Mouse (Mus musculus): ENCODE measurements at regions not wholly inside any gene's neighbourhood (a gene's known extent, or its start where the extent isn't known, plus 50 kb on each side); places are given as distances from the start of the nearest gene placed in this dataset.

DNA sequence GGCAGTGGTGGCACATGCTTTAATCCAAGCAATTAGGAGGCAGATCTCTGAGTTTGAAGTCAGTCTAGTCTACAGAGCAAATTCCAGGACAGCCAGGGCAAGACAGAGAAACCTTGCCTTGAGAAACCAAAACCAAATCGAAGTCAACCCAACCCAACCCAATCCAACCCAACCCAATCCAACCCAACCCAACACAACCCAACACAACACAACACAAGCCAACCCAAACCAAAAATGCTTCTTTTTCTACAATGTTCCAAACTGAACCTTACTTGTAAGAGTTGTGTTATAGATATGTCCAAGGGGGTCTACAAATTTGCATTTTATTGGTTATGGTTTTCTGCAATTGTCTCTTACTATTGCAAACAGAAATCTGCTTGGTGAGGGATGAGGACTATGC, 52.8 kb upstream of the Chodl start:
- Histone ChIP-seq H3K9ac (no peak overlapping the region), H3K36me3 (replicated peaks) (no peaks in the 10 kb centered on the region), H3K4me2 (no peak overlapping the region), H3K27me3 (no peaks in the 10 kb centered on the region), H3K9me3 (replicated peaks) (no peaks in the 10 kb centered on the region), H3K4me1 (replicated peaks) (no peaks in the 10 kb centered on the region), H3K27ac (replicated peaks) (no peak overlapping the region), H3K4me3 (replicated peaks) (no peak overlapping the region)
- WGBS (ENCODE audit: insufficient replicate concordance): 32% methylated on average over 1 of the region's 1 CpGs
- ATAC-seq (ENCODE audit: insufficient read depth): no peak

DNA sequence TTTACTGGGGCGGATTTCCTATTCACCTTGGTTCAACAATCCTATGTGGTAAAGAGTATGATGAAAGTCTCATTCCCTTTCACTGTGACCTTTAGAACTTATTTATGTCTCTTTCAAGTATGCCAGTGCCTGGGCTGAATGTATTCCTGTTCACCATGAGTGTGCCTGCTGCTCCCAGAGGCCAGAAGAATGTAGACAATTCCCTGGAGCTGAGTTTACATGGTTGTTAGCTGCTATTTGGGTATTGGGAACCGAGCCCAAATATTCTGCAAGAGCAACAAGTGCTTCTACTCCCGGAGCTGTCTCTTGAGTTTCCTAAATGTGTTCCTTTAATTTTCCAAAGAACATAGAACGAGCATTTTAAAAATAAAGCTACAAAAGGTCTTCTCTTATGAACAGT, 71.7 kb upstream of the Chodl start:
- Histone ChIP-seq H3K9me3 (replicated peaks) (no peaks in the 10 kb centered on the region), H3K4me3 (replicated peaks) (no peak overlapping the region), H3K36me3 (replicated peaks) (no peaks in the 10 kb centered on the region), H3K9ac (no peak overlapping the region), H3K4me2 (no peak overlapping the region), H3K27me3 (no peaks in the 10 kb centered on the region), H3K27ac (replicated peaks) (no peak overlapping the region), H3K4me1 (replicated peaks) (no peaks in the 10 kb centered on the region)
- 56% methylated on average over 4 of the region's 4 CpGs for WGBS (ENCODE audit: insufficient replicate concordance)
- ATAC-seq (ENCODE audit: insufficient read depth): no peak

GRCm38 (mm10) chr16:78830957-78831356, 99.8 kb upstream of the Chodl start:
- 53% methylated on average over 7 of the region's 7 CpGs for WGBS (ENCODE audit: insufficient replicate concordance)
- Histone ChIP-seq H3K9ac (no peak overlapping the region), H3K4me1 (replicated peaks) (no peaks in the 10 kb centered on the region), H3K9me3 (replicated peaks) (no peaks in the 10 kb centered on the region), H3K27ac (replicated peaks) (no peak overlapping the region), H3K27me3 (no peaks in the 10 kb centered on the region), H3K4me3 (replicated peaks) (no peak overlapping the region), H3K36me3 (replicated peaks) (no peaks in the 10 kb centered on the region), H3K4me2 (no peak overlapping the region)
- ATAC-seq (ENCODE audit: insufficient read depth): no peak

DNA sequence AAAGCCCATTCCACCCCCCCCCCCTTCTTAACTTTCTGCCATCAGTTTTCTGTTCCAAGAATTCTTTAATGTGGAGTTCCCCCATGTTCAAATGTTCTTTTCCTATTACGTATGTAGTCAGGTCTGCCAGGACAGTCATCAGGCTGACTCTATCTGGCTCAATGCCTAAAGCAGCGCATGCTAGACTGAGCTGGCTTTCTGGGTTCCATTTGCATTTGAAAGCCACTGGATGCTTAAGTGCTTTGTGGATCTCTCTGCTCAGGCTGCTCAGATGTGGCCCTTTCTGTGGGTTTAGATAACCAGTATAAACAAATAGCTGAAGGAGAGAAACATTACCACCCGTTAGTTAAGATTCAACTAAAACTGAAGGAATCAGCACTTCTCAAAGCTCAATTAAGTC, 103.0 kb upstream of the Chodl start:
- Histone ChIP-seq H3K36me3 (replicated peaks) (no peaks in the 10 kb centered on the region), H3K27ac (replicated peaks) (no peak overlapping the region), H3K27me3 (no peaks in the 10 kb centered on the region), H3K4me1 (replicated peaks) (no peaks in the 10 kb centered on the region), H3K9ac (no peak overlapping the region), H3K4me2 (no peak overlapping the region), H3K9me3 (replicated peaks) (no peaks in the 10 kb centered on the region), H3K4me3 (replicated peaks) (no peak overlapping the region)
- WGBS (ENCODE audit: insufficient replicate concordance): 47% methylated on average over 3 of the region's 3 CpGs
- ATAC-seq (ENCODE audit: insufficient read depth): no peak

- no peaks in the 10 kb centered on the region for H3K9me3 ChIP-seq (replicated peaks)
- no peaks in the 10 kb centered on the region for H3K36me3 ChIP-seq (replicated peaks)
- H3K27me3 ChIP-seq: no peaks in the 10 kb centered on the region
- WGBS (ENCODE audit: insufficient replicate concordance): 55% methylated on average over 2 of the region's 2 CpGs
- H3K9ac ChIP-seq: no peak overlapping the region
- no peak for ATAC-seq (ENCODE audit: insufficient read depth)
- no peak overlapping the region for H3K27ac ChIP-seq (replicated peaks)
- H3K4me2 ChIP-seq: no peak overlapping the region
- no peak overlapping the region for H3K4me3 ChIP-seq (replicated peaks)
- no peaks in the 10 kb centered on the region for H3K4me1 ChIP-seq (replicated peaks)
These were observed 140.7 kb upstream of the Chodl start for GRCm38 (mm10) chr16:78790064-78790463.

- ATAC-seq (ENCODE audit: insufficient read depth): no peak
- Histone ChIP-seq H3K9ac (no peak overlapping the region), H3K4me2 (no peak overlapping the region), H3K4me1 (replicated peaks) (no peaks in the 10 kb centered on the region), H3K9me3 (replicated peaks) (no peaks in the 10 kb centered on the region), H3K27me3 (no peaks in the 10 kb centered on the region), H3K36me3 (replicated peaks) (no peaks in the 10 kb centered on the region), H3K27ac (replicated peaks) (no peak overlapping the region), H3K4me3 (replicated peaks) (no peak overlapping the region)
These were observed 171.5 kb upstream of the Chodl start for GRCm38 (mm10) chr16:78759226-78759625.

DNA sequence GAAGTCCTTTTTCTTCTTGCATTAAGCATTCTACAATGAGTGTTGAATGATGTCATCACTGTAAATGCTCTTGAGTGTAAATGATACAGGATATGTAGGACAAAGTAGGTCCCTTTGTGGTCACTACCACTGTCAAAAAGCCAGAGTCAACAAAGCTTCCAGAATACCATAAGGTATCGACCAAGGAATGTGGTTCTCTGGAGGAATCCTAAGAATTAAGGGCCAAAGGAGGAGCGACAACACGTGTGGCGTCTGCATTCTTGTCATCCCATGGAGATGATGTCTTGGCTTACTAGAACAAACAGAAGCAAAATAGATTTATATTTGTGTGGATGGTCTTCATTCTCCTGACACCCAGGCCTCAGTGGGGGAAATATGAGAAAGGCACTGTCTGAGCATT, 161.4 kb upstream of the D16Ertd472e start:
- Histone ChIP-seq H3K4me2 (no peak overlapping the region), H3K4me3 (replicated peaks) (no peak overlapping the region), H3K27me3 (no peaks in the 10 kb centered on the region), H3K9ac (no peak overlapping the region), H3K4me1 (replicated peaks) (no peaks in the 10 kb centered on the region), H3K27ac (replicated peaks) (no peak overlapping the region), H3K9me3 (replicated peaks) (no peaks in the 10 kb centered on the region), H3K36me3 (replicated peaks) (no peaks in the 10 kb centered on the region)
- WGBS (ENCODE audit: insufficient replicate concordance): 63% methylated on average over 4 of the region's 4 CpGs
- ATAC-seq (ENCODE audit: insufficient read depth): no peak

GRCm38 (mm10) chr16:78730583-78731501, 154.3 kb upstream of the D16Ertd472e start:
- Histone ChIP-seq H3K27me3 (no peaks in the 10 kb centered on the region), H3K4me2 (no peak overlapping the region), H3K4me3 (replicated peaks) (no peak overlapping the region), H3K9ac (no peak overlapping the region), H3K36me3 (replicated peaks) (no peaks in the 10 kb centered on the region), H3K9me3 (replicated peaks) (no peaks in the 10 kb centered on the region), H3K27ac (replicated peaks) (no peak overlapping the region), H3K4me1 (replicated peaks) (no peaks in the 10 kb centered on the region)
- 63% methylated on average over 13 of the region's 13 CpGs for WGBS (ENCODE audit: insufficient replicate concordance)
- no peak for ATAC-seq (ENCODE audit: insufficient read depth)

- 52% methylated on average over 2 of the region's 2 CpGs for WGBS (ENCODE audit: insufficient replicate concordance)
- H3K27me3 ChIP-seq: no peaks in the 10 kb centered on the region
- no peak overlapping the region for H3K9ac ChIP-seq
- no peak overlapping the region for H3K4me2 ChIP-seq
- H3K4me3 ChIP-seq (replicated peaks): no peak overlapping the region
- no peaks in the 10 kb centered on the region for H3K9me3 ChIP-seq (replicated peaks)
- no peaks in the 10 kb centered on the region for H3K36me3 ChIP-seq (replicated peaks)
- H3K27ac ChIP-seq (replicated peaks): no peak overlapping the region
- ATAC-seq (ENCODE audit: insufficient read depth): no peak
- no peaks in the 10 kb centered on the region for H3K4me1 ChIP-seq (replicated peaks)
These were observed 149.0 kb upstream of the D16Ertd472e start for GRCm38 (mm10) chr16:78725541-78725940.

DNA sequence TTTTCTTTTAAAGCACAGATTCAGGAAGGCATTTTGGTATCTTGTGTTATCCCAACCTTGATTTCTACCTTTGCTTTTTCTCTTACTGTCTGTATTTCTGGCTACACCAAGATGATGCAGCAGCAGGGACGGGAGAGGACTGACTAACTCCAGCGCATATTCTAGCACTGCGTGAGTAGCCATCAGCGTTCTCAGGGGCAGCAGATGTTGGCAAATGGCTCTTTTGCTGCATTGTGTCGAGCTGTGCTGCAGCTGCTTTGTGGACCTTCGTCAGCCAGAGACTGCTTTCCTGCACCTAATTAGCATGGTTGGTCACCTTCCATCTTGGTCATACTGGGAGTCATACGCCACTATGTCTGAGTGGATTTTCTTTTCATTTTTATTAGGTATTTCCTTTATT, 133.4 kb upstream of the D16Ertd472e start:
- 67% methylated on average over 7 of the region's 7 CpGs for WGBS (ENCODE audit: insufficient replicate concordance)
- Histone ChIP-seq H3K36me3 (replicated peaks) (no peaks in the 10 kb centered on the region), H3K4me3 (replicated peaks) (no peak overlapping the region), H3K27me3 (no peaks in the 10 kb centered on the region), H3K9ac (no peak overlapping the region), H3K4me1 (replicated peaks) (no peaks in the 10 kb centered on the region), H3K27ac (replicated peaks) (no peak overlapping the region), H3K4me2 (no peak overlapping the region), H3K9me3 (replicated peaks) (no peaks in the 10 kb centered on the region)
- ATAC-seq (ENCODE audit: insufficient read depth): no peak

DNA sequence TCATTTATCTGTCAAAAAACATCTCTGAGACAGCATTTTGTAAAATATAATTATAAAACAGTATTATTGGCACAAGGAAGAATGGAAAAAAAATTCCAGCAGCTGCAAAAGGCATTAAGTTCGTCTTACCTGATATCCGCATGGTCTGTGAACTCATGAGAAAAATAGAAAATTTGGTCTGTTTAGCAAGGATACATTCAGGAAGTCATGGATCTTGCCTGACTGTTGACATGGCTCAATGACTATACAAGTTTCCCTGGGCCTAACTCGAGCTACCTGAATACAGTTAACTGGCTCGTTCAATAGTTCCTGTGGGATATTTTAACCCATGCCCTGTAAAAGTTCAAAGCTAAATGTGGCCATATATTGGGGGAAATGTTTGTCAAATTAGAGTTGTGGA, 131.1 kb upstream of the D16Ertd472e start:
- 57% methylated on average over 4 of the region's 4 CpGs for WGBS (ENCODE audit: insufficient replicate concordance)
- Histone ChIP-seq H3K36me3 (replicated peaks) (no peaks in the 10 kb centered on the region), H3K4me2 (no peak overlapping the region), H3K9ac (no peak overlapping the region), H3K4me3 (replicated peaks) (no peak overlapping the region), H3K27me3 (no peaks in the 10 kb centered on the region), H3K4me1 (replicated peaks) (no peaks in the 10 kb centered on the region), H3K27ac (replicated peaks) (no peak overlapping the region), H3K9me3 (replicated peaks) (no peaks in the 10 kb centered on the region)
- ATAC-seq (ENCODE audit: insufficient read depth): no peak

GRCm38 (mm10) chr16:78707165-78707564, 130.7 kb upstream of the D16Ertd472e start:
- H3K27ac ChIP-seq (replicated peaks): no peak overlapping the region
- no peaks in the 10 kb centered on the region for H3K27me3 ChIP-seq
- H3K4me1 ChIP-seq (replicated peaks): no peaks in the 10 kb centered on the region
- H3K36me3 ChIP-seq (replicated peaks): no peaks in the 10 kb centered on the region
- H3K4me2 ChIP-seq: no peak overlapping the region
- no peaks in the 10 kb centered on the region for H3K9me3 ChIP-seq (replicated peaks)
- 75% methylated on average over 7 of the region's 7 CpGs for WGBS (ENCODE audit: insufficient replicate concordance)
- no peak overlapping the region for H3K9ac ChIP-seq
- H3K4me3 ChIP-seq (replicated peaks): no peak overlapping the region
- ATAC-seq (ENCODE audit: insufficient read depth): no peak

All from liver, embryonic 15.5 days (tissue).